Mouse (Mus musculus): ENCODE results near the gene Rpl18.

Gene Rpl18

GRCm38 (mm10) chr7:45739820-45740219 lies 24.6 kb downstream of the Rpl18 start:
- no peak for DNase-seq

GRCm38 (mm10) chr7:45741308-45741707 lies 26.1 kb downstream of the Rpl18 start:
- DNase-seq = no peak

GRCm38 (mm10) chr7:45741777-45742176 lies 26.5 kb downstream of the Rpl18 start:
- no peak for DNase-seq

- DNase-seq = peak; percentile 40
These were observed 27.1 kb downstream of the Rpl18 start for GRCm38 (mm10) chr7:45742338-45742737.

GRCm38 (mm10) chr7:45744387-45744786 lies 29.1 kb downstream of the Rpl18 start:
- DNase-seq = peak; percentile 82

GRCm38 (mm10) chr7:45746518-45746917 lies 31.3 kb downstream of the Rpl18 start:
- no peak for DNase-seq

GRCm38 (mm10) chr7:45747450-45747849 lies 32.2 kb downstream of the Rpl18 start:
- DNase-seq = no peak

- DNase-seq = no peak
These were observed 32.9 kb downstream of the Rpl18 start for GRCm38 (mm10) chr7:45748110-45748509.

GRCm38 (mm10) chr7:45749401-45749800 lies 34.1 kb downstream of the Rpl18 start:
- no peak for DNase-seq

GRCm38 (mm10) chr7:45750162-45750561 lies 34.9 kb downstream of the Rpl18 start:
- DNase-seq = no peak

GRCm38 (mm10) chr7:45755703-45756102 lies 40.4 kb downstream of the Rpl18 start:
- no peak for DNase-seq

- no peak for DNase-seq
These were observed 44.1 kb downstream of the Rpl18 start for GRCm38 (mm10) chr7:45759400-45759799.

GRCm38 (mm10) chr7:45760151-45760550 lies 44.9 kb downstream of the Rpl18 start:
- no peak for DNase-seq

GRCm38 (mm10) chr7:45765995-45766394 lies 50.7 kb downstream of the Rpl18 start:
- no peak for DNase-seq

- no peak for DNase-seq
These were observed 51.5 kb downstream of the Rpl18 start for GRCm38 (mm10) chr7:45766764-45767163.

- DNase-seq = no peak
These were observed 52.2 kb downstream of the Rpl18 start for GRCm38 (mm10) chr7:45767500-45767899.
